Mouse (Mus musculus) embryo, embryonic 11 days (tissue): ENCODE data around the gene Kif6.

Source experiments
- DNase-seq: peaks from one replicate; pipeline ENCODE4 v3.0.0-alpha.2; 2015

Gene Kif6

GRCm38 (mm10) chr17:49792217-49792743 lies 177.3 kb downstream of the Kif6 start:
- DNase-seq, result no peak

GRCm38 (mm10) chr17:49792946-49793345 lies 178.0 kb downstream of the Kif6 start:
- no peak for DNase-seq

DNA sequence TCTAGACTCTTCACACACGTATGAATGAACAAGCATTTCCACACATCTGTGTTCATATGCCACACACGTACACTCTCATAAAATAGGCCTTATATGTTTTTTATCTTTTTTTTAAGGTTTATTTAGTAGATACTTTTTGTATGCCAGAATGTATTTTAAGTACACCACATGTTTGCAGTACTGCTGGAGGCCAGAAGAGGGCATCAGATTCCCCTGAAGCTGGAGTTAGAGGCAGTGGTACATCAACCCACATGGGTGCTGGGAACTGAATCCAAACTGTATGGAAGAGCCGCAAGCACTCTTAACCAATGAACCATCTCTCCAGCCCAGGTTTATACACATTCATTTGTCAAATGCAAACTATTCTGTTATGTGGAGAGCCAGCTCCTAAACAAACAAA lies 179.0 kb downstream of the Kif6 start:
- no peak for DNase-seq

DNA sequence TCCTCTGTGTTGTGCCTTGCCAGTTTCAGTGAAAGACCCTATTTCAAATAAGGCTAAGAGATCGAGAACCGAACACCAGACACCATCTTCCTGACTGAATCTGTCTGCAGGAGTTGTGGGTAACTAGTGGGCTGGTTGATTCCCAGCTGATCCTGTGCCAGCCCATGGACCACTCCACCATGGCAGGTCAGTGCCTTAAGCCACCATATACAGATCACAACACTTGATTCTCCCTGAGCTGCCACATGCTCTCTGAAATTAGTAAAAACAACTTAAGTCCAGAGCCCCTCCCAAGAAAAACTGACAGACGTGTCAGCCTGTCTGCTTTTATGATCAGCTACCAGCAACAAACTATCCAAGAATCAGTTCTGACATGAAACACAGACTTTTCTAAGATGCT lies 180.3 kb downstream of the Kif6 start:
- no peak for DNase-seq

GRCm38 (mm10) chr17:49796116-49796515 lies 181.2 kb downstream of the Kif6 start:
- DNase-seq, result no peak

DNA sequence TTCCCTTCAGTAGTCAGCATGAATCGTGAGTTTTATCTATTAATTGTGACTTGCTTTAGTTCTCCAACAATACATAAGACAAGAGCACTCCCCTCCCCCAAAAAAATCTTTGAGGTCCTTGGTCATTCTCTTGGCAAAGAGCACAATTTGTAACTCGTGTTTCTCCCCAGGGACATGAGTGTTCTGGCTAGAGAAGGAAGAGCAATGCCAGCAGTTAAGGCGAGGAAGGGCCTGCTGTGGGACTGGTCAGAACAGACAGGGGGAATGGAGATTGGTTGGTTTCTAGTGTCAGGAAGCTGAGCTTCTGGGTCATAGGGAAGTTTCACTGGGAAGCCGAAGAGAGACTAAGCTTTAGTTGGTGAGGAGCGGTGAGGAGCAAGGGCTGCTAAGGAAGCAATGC lies 184.2 kb downstream of the Kif6 start:
- no peak for DNase-seq

DNA sequence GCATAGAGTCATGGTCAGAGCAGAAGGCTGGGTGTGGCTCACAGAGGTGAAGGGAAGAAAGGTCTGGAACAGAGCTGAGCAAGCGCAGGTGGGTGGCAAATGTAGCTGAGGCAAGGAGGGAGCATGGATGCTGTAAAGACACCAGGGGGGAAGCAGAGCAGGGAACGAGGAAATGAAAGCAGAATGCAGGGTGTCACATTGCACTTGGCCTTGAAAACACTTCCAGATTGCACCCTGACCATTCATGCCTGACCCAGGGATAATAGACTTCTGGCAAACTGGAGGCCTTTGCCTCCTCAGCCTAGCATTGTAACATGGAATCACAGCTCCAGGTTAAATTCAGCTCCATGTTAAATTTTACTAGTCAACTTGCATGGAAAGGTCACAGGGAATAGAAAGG lies 185.2 kb downstream of the Kif6 start:
- DNase-seq, result peak; percentile 21

DNA sequence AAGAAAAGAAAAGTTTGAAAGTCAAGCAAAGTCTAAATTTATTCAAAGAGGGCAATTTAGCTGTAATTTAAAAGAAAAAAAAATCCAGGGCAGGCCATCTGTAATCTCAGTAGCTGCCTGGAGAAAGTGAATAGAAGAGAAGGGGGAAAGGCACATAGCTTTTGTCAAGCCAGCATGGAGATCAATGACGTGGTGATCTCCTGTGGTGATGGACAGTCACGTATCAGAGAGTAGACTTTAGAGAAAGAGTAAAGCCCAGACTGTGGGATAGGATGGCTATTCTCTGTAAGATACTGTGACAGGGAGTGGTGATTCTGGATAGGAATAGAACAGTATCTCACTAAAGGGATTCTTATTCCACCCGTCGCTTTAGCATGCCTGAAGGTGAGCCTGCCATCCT lies 192.5 kb downstream of the Kif6 start:
- DNase-seq, result no peak

DNA sequence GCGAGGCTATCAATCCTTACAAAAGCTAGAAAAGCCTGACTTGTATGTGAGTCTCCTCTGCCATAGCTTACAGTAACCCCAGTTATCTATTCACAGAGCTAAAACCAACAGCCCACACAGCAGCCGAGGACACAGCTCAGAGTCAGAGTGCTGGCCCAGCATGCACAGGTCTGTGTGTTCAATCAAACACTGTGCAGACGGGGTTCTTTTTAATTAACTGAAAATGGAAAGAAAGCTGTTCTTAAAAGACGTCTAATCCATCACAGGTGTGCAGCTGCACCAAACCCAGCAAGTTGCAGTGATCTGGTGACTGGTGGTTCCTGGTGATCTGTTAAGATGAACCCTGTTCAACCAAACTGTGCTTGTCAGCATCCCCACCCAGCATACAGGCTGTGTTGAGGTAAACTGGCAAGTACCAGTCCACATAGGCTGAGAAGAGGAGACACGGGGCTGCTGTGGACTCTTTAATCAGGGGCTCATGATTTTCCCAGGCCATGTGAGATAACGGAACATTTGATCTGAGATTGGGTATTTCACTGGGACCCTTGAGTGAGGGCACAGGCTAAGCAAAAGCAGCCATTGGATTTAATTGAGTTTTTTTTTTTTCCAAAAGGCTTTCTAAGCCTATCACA lies 193.9 kb downstream of the Kif6 start:
- no peak for DNase-seq

DNA sequence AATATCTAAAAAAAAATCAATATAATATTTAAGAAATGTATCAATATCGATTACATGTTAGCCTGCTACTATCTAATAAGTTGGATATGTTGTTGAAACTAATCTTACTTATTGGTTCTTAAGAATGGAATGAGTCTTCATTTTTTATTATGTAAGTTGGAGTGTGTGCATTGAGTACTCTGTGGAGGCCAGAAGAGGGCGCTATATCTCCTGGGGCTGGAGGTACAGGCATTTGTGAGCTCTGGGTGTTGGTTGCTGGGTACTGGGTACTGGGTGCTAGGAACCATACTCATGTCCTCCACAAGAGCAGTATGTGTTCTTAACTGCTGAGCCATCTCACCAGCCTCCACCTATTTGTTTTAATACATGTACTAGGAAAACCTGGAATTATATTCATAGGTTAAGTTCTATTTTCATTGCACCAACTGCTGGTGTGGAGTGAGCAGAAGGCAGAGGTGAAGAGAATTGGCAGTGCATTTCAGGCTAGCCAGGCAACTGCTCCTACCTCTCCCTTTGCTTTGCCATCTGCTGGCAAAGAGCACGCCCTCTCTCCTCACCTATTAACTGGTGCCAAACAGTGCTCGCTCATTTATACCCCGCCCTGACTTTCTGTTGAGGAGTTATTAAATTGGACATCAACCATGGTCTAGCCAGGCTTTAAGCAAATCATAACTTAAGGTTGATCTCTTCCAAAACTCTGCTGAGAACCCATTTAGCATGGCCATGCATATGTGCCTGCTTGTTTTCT lies 199.1 kb downstream of the Kif6 start:
- DNase-seq, result no peak

- DNase-seq, result peak; percentile 58
Observed at GRCm38 (mm10) chr17:49816067-49816565, 201.2 kb downstream of the Kif6 start.

GRCm38 (mm10) chr17:49816703-49817102 lies 201.8 kb downstream of the Kif6 start:
- peak; percentile 66 for DNase-seq

GRCm38 (mm10) chr17:49820203-49820602 lies 205.3 kb downstream of the Kif6 start:
- DNase-seq, result no peak

- DNase-seq, result no peak
Observed at GRCm38 (mm10) chr17:49824142-49824840, 209.4 kb downstream of the Kif6 start.

DNA sequence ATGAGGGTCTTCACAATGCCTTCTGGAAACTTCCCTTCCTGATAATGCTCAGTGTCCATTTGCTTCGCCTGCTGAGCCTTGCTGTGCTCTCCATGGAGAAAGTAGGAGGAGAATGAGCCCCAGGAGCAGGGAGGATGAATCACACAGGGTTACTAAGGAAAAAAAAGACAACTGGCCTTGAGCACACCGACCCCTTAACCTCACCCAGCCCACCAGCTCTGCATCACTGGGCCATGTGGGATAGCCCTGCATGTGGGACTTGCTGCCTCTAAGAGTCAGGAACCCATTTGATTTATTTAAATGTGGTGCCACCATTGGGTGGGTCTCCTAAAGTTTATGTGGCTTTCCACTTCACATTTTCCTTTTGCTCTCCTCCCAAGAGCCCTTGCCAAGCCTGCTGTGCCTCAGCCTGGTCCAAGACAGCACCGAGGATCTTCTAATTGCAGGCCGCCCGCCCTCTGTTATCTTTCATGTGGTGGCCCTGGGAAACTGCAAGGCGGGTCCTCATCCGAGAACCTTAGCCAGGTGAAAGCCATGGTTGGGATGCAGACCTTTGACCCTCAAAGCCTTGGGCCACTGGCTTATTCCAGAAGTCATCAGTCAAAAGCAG lies 210.0 kb downstream of the Kif6 start:
- DNase-seq, result no peak

GRCm38 (mm10) chr17:49825831-49826230 lies 210.9 kb downstream of the Kif6 start:
- no peak for DNase-seq

- peak; percentile 59 for DNase-seq
Observed at GRCm38 (mm10) chr17:49831745-49832144, 216.8 kb downstream of the Kif6 start.

- DNase-seq, result no peak
Observed at GRCm38 (mm10) chr17:49834044-49834545, 219.2 kb downstream of the Kif6 start.

- no peak for DNase-seq
Observed at GRCm38 (mm10) chr17:49837417-49837816, 222.5 kb downstream of the Kif6 start.

- DNase-seq, result peak; percentile 28
Observed at GRCm38 (mm10) chr17:49839243-49839642, 224.3 kb downstream of the Kif6 start.

DNA sequence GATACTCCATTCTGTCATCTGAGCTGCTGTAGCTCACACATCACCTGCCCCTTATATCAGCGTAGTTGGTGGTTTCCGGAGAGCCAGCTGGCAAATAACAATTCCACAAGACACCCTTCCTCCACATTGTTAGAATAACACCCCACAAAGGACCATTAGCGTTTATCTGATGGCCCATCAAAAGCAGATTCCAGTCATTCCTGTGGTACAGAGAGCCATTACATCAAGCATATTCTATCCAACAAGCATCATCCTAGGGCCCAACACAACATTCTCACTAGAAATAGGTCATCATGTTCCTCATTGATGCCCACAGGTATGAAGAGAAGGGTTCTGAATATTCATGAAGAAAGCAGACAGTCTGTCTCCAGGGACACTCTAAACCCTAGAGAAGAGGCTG lies 236.3 kb downstream of the Kif6 start:
- no peak for DNase-seq

- no peak for DNase-seq
Observed at GRCm38 (mm10) chr17:49852183-49852582, 237.2 kb downstream of the Kif6 start.

GRCm38 (mm10) chr17:49855785-49856184 lies 240.8 kb downstream of the Kif6 start:
- no peak for DNase-seq
